In the genomic region with DNA sequence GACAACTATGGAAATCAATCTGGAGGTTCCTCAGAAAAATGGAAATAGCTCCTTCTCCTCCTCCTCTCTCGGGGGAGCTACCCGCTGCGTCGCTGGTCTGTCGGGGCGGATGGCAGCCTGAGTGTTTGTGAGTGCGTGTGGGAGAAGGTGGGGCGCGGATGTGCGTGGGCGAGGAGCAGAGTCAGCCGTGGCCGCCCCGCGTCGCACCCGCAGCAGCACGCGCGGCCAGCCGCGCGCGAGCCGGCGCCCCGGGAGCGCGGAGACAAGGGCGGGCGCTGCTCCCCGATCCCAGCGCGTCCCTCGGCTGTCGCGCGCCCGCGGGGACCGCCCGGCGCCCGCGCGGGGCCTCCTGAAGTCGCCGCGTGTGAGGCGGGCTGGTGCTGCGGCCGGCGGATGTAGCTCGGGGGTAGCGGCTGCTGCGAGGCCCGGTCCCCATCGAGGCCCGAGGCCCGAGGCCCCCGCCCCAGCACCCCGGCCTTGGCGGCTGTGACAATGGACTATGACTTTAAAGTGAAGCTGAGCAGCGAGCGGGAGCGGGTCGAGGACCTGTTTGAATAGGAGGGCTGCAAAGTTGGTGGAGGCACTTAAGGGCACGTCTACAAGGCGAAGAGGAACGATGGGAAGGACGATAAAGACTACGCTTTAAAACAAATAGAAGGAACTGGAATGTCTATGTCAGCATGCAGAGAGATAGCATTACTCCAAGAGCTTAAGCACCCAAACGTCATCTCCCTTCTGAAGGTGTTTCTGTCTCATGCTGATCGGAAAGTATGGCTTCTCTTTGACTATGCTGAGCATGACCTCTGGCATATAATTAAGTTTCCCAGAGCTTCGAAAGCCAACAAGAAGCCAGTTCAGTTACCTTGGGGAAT, we compare ENCODE assay signal across 9 mouse cellular contexts. TPM values are rescaled to one million over a fixed set of nuclear protein-coding genes. Genes with fewer than 3 reads are reported as not detected.
DNase-seq lines count a peak whose midpoint lies in the region; ATAC-seq lines count a peak whose summit lies in the region.
"Had no signal": no experiment of that assay in that cellular context is flagged by ENCODE, and none has a peak within 500 bp of the region (broad histone marks: within the 10 kb centered on the region; RNA-seq: fewer than 3 reads in every experiment).

No protein-coding gene starts in this region.

- H3K27me3 ChIP-seq in heart, embryonic 14.5 days (ENCODE audit: control insufficient read depth, insufficient read depth, low read length) = no peaks in the 10 kb centered on the region
- H3K27me3 ChIP-seq in midbrain, embryonic 11.5 days (ENCODE audit: control insufficient read depth, insufficient read depth, low read length) = no peaks in the 10 kb centered on the region; the same call in 1 of the 2 replicates
- H3K27me3 ChIP-seq: Patski had no signal

- no peaks in the 10 kb centered on the region for H3K36me3 ChIP-seq in heart, embryonic 14.5 days (ENCODE audit: control insufficient read depth, insufficient read depth, low read length)
- H3K36me3 ChIP-seq in midbrain, embryonic 11.5 days (ENCODE audit: control insufficient read depth, insufficient read depth, low read length) = no peaks in the 10 kb centered on the region

- peak overlapping the region; percentile 49 to 51 for H3K4me3 ChIP-seq in heart, embryonic 14.5 days (ENCODE audit: control insufficient read depth in 1 of 2, insufficient read depth in 1 of 2, low read depth in 1 of 2, low read length in 2 of 2)
- H3K4me3 ChIP-seq in midbrain, embryonic 11.5 days (ENCODE audit: low read depth, low read length) = peak overlapping the region; percentile 46

- H3K4me2 ChIP-seq in heart, embryonic 14.5 days (ENCODE audit: low read length) = peak overlapping the region; percentile 87
- peak overlapping the region; percentile 81 for H3K4me2 ChIP-seq in midbrain, embryonic 11.5 days

- no peak for DNase-seq in heart, adult 18-20 months
- peak; percentile 10 for DNase-seq in brain, embryonic 18.5 days (ENCODE audit: low read depth, low spot score)
- peak; percentile 19 to 38 for DNase-seq in frontal cortex, postnatal 25 days (ENCODE audit: low spot score in 2 of 2)
- peak; percentile 18 to 19 for DNase-seq in layer of hippocampus, postnatal 36 days
- DNase-seq in midbrain, embryonic 11.5 days (ENCODE audit: low spot score, missing footprints) = peak; percentile 90
- DNase-seq in B cell, adult 2 months = no peak
- no peak for DNase-seq in ovary, adult 18-20 months (ENCODE audit: low spot score)

- no peak overlapping the region for H3K27ac ChIP-seq in heart, embryonic 14.5 days (replicated peaks in 1 of 2; ENCODE audit: control insufficient read depth in 1 of 2, insufficient read depth in 1 of 2, low read depth in 2 of 2, low read length in 2 of 2)
- no peak overlapping the region for H3K27ac ChIP-seq in midbrain, embryonic 11.5 days (ENCODE audit: low read depth, low read length)

- 3% methylated on average over 72 of the region's 75 CpGs for WGBS in heart, embryonic 14.5 days
- WGBS in midbrain, embryonic 11.5 days = 5% methylated on average over 75 of the region's 75 CpGs

- ATAC-seq in heart, embryonic 14.5 days (ENCODE audit: insufficient number of reproducible peaks, insufficient read depth, low FRiP score, low read depth) = peak; percentile 35; the same call in 1 of the 2 replicates
- ATAC-seq in midbrain, embryonic 11.5 days (ENCODE audit: low FRiP score) = peak; percentile 93
- ATAC-seq: Patski had no signal

- no peaks in the 10 kb centered on the region for H3K9me3 ChIP-seq in heart, embryonic 14.5 days (ENCODE audit: control insufficient read depth, low read length)
- H3K9me3 ChIP-seq in midbrain, embryonic 11.5 days (ENCODE audit: control insufficient read depth, low read length) = no peaks in the 10 kb centered on the region

- peak overlapping the region; percentile 68 for H3K9ac ChIP-seq in heart, embryonic 14.5 days (ENCODE audit: low read length)
- peak overlapping the region; percentile 65 for H3K9ac ChIP-seq in midbrain, embryonic 11.5 days (ENCODE audit: low read length)

- no peaks in the 10 kb centered on the region for H3K4me1 ChIP-seq in heart, embryonic 14.5 days (ENCODE audit: control insufficient read depth in 2 of 2, insufficient read depth in 2 of 2, low read length in 2 of 2)
- H3K4me1 ChIP-seq in midbrain, embryonic 11.5 days (ENCODE audit: control insufficient read depth, insufficient read depth, low read length) = no peaks in the 10 kb centered on the region

RNA-seq across cellular contexts. Expression of gene Gm7247, which starts 3.2 kb away (rescaled TPM):
- polyA plus RNA-seq in heart, embryonic 14.5 days (2014; fragmentation: Nextera tagmentation; extraction: Ambion mirVana) = not detected in 2 replicates
- not detected for total RNA-seq in heart, adult 18-20 months (2021)
- not detected for total RNA-seq in layer of hippocampus, postnatal 36 days (2021)
- not detected in 2 replicates for polyA plus RNA-seq in midbrain, embryonic 11.5 days (2014; fragmentation: Nextera tagmentation; extraction: Ambion mirVana)
- polyA plus RNA-seq: Patski had no signal

RNA-seq across cellular contexts. Expression of gene Vmn2r88, which starts 52.3 kb away (rescaled TPM):
- polyA plus RNA-seq in heart, embryonic 14.5 days (2014; fragmentation: Nextera tagmentation; extraction: Ambion mirVana) = not detected in 2 replicates
- total RNA-seq in heart, adult 18-20 months (2021) = not detected
- total RNA-seq in layer of hippocampus, postnatal 36 days (2021) = not detected
- not detected in 2 replicates for polyA plus RNA-seq in midbrain, embryonic 11.5 days (2014; fragmentation: Nextera tagmentation; extraction: Ambion mirVana)
- polyA plus RNA-seq: Patski had no signal

Comparison
In these comparisons a context has a peak if more than half of its experiments do, and no peak if none do; other contexts are left out.
1. DNase-seq: peak in brain, embryonic 18.5 days (single experiment), frontal cortex, postnatal 25 days (2 of 2), layer of hippocampus, postnatal 36 days (2 of 2) and midbrain, embryonic 11.5 days (single experiment); none in heart, adult 18-20 months (0 of 2), B cell, adult 2 months (0 of 2) and ovary, adult 18-20 months (single experiment).